17 mouse cellular contexts compared by ENCODE assay signal in the genomic region with DNA sequence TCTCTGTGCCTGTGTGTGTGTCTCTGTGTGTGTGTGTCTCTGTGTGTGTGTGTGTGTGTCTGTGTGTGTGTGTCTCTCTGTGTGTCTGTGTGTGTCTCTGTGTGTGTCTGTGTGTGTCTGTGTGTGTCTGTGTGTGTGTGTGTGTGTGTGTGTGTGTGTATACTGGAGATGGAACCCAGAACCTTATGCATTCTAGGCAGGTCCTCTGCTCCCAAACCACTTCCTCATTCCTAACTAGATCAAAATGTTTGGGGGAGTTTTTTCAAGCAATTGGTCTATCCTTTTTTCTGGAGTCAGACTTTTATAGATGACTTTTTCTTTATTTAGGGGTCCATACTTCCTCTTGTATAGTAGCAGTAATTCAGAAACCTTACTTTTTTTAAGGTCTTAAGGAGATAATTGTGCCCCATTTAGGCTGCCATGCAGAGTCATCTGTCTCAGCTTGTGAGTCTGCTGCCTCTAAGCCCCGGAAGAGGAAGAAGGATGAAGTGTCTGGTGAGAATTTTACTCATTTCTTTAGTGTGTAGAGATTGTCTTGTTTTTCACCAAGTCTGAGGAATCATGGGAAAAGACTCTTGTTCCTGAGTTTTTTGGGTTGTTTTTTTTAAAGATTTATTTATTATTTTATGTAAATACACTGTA. TPM values are rescaled to one million over a fixed set of nuclear protein-coding genes. Genes with fewer than 3 reads are reported as not detected.
"Had no signal": no experiment of that assay in that cellular context is flagged by ENCODE, and none has a peak within 500 bp of the region (broad histone marks: within the 10 kb centered on the region; RNA-seq: fewer than 3 reads in every experiment).

No protein-coding gene starts in this region.

- ATAC-seq: lung, postnatal 0 days; midbrain, embryonic 16.5 days had no signal

- H3K4me3 ChIP-seq: left cerebral cortex, adult 2 months; limb, embryonic 12.5 days; liver, embryonic 15.5 days; midbrain, embryonic 12.5 days; neural tube, embryonic 13.5 days had no signal

- H3K27ac ChIP-seq: left cerebral cortex, adult 2 months; limb, embryonic 12.5 days; liver, embryonic 15.5 days; midbrain, embryonic 12.5 days; neural tube, embryonic 13.5 days; stomach, postnatal 0 days had no signal

- H3K4me1 ChIP-seq: limb, embryonic 12.5 days; liver, embryonic 15.5 days; midbrain, embryonic 12.5 days; neural tube, embryonic 13.5 days had no signal

- DNase-seq: kidney, adult 8-10 months; kidney, postnatal 25 days; lung, adult 2 months; lung, postnatal 36 days; right cerebral cortex, postnatal 14 days; thymus, adult 2 months; thymus, postnatal 25 days had no signal

RNA-seq across cellular contexts. Expression of a gene that starts 20.6 kb away (rescaled TPM):
- total RNA-seq: left cerebral cortex, adult 2 months; megakaryocyte-erythroid progenitor cell, adult 5-6 weeks had no signal
- polyA plus RNA-seq: kidney, embryonic 16.5 days; limb, embryonic 12.5 days; liver, embryonic 15.5 days; lung, postnatal 0 days; midbrain, embryonic 16.5 days; stomach, postnatal 0 days had no signal
